Mouse (Mus musculus) megakaryocyte, embryonic 14.5 days (primary cell): ENCODE measurements around the gene Rcn2. TPM values are rescaled to one million over a fixed set of nuclear protein-coding genes. Genes with fewer than 3 reads are reported as not detected.

Experiments used
- H3K27me3 ChIP-seq: replicated peaks from 2 replicates; pipeline ENCODE3; 2012; ENCODE audit warnings: inconsistent platforms
- H3K36me3 ChIP-seq: replicated peaks from 2 replicates; pipeline ENCODE3; 2012; ENCODE audit warnings: low read length, inconsistent platforms, mixed read lengths
- H3K4me1 ChIP-seq: 2 replicates; pipeline ENCODE4 v1.6.1; 2012; ENCODE audit warnings: inconsistent platforms
- H3K4me3 ChIP-seq: replicated peaks from 2 replicates; pipeline ENCODE3; 2012; ENCODE audit warnings: moderate library complexity, mild to moderate bottlenecking, inconsistent platforms
- H3K9me3 ChIP-seq: 2 replicates; pipeline ENCODE4 v1.6.1; 2012; ENCODE audit warnings: inconsistent platforms
- FLI1 ChIP-seq: IDR thresholded peaks from 2 replicates; pipeline ENCODE4 v1.6.1; 2012; ENCODE audit warnings: low read length, inconsistent platforms, mixed read lengths
- GATA1 ChIP-seq: IDR thresholded peaks from 3 replicates; pipeline ENCODE4 v1.6.1; 2012; ENCODE audit warnings: mixed read lengths, low read length, inconsistent platforms, borderline replicate concordance
- polyA plus RNA-seq: library from polyadenylated mRNA; stranded (reverse); fragments of >175 nt; gene quantifications from 2 replicates; pipeline ENCODE4 v1.2.3, GENCODE M21; 2012; ENCODE audit warnings: low replicate concordance; ENCODE audit not compliant: insufficient read depth

Gene Rcn2
- polyA plus RNA-seq, 1 experiment = 18.5 TPM

GRCm38 (mm10) chr9:56090546-56091225 lies 49.0 kb downstream of the Rcn2 start:
- H3K27me3 ChIP-seq = peaks cover 14% of the 10 kb centered on the region
- peaks cover 70% of the 10 kb centered on the region for H3K4me1 ChIP-seq

DNA sequence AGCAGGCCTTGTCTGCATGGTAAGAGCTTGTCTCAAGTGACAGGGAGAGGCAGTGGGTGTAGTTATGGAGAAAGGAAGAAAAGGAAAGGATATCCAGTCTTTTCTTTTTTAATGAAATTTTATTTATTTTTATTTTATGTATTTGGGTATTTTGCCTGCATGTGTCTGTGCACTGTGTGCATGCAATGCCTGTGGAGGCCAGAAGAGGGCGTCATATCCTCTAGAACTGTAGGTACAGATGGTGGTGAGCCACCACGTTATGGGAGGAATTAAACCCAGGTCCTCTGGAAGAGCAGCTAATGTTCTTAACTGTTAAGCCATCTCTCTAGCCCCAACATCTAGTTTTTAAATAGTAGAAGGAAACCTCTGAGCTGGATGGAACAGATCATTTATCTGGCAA lies 50.5 kb downstream of the Rcn2 start:
- H3K9me3 ChIP-seq = no peaks in the 10 kb centered on the region
- peak overlapping the region; percentile 93 for H3K4me3 ChIP-seq

More at GRCm38 (mm10) chr9:56090546-56091225, 49.0 kb downstream of the Rcn2 start:
- Histone ChIP-seq H3K4me3 (peak overlapping the region; percentile 93), H3K9me3 (no peaks in the 10 kb centered on the region), H3K36me3 (peaks cover 8% of the 10 kb centered on the region)
- TF ChIP-seq FLI1 = no peak
- no peak for TF ChIP-seq GATA1

DNA sequence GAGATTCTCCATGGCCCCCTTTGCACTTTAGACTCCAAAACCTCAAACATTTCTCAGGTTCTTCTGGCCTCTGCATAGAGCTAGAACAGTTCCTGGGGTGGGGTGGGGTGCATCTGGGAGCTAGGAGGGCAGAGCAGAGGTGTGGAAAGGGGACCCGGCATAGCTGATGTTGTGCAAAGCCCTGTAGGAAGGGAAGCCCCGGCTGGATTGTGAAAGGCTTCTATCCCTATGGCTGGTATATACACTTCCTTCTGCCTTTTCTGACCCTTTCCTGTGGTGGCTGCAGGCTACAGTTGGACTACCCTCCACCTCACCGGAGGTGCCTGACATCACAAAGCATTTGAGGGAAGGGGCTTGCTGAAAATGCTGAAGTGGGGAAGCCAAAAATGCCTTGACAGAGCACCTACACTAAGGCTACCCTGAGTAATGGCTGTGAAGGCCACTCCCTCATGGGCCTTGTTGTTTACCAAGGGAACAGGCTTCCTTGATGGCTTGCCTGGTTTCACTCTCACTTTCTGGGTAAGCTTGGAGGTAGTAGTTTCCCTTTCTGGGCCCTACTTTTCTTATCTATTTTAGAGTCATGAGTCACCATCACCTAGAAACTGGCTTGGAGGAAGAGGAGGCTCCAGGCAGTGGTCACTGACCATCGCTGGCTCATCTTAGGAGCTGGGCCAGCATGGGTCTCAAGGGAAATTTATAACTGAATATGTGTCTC lies 56.1 kb downstream of the Rcn2 start:
- H3K36me3 ChIP-seq = peaks cover 25% of the 10 kb centered on the region
- TF ChIP-seq GATA1 (no peak), FLI1 (no peak)
- H3K27me3 ChIP-seq = no peaks in the 10 kb centered on the region
- no peaks in the 10 kb centered on the region for H3K9me3 ChIP-seq
- peaks cover 95% of the 10 kb centered on the region for H3K4me1 ChIP-seq
- H3K4me3 ChIP-seq = peak overlapping the region; percentile 83

More for the DNA sequence above, 50.5 kb downstream of the Rcn2 start:
- H3K36me3 ChIP-seq = peaks cover 17% of the 10 kb centered on the region
- peaks cover 8% of the 10 kb centered on the region for H3K27me3 ChIP-seq
- H3K4me1 ChIP-seq = peaks cover 83% of the 10 kb centered on the region
- TF ChIP-seq FLI1 = no peak
- no peak for TF ChIP-seq GATA1

DNA sequence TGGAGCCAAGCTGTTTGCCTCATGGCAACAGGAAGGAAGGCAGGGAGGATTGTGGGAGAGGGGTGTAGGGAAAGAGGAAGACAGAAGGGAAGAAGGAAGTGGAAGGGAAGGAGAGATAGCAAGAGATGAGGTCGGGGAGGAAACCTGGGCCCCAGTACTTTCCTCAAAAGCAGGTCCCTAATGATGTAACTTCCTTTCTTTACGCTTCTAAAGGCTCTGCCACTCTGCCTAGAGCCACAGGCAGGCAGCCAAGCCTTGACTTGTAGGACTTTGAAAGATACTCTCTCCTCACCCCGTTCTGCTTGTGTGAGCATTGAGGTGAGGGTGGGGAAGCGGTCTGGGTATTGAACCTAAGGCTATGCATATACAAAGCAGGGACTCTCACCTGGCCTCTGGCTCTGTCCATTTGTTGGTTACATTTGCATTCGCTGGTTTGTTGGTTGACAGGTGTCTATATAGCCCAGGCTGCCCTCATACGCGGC lies 58.4 kb downstream of the Rcn2 start:
- TF ChIP-seq GATA1 (no peak), FLI1 (no peak)
- Histone ChIP-seq H3K36me3 (peaks cover 36% of the 10 kb centered on the region), H3K4me3 (peak overlapping the region; percentile 40), H3K27me3 (no peaks in the 10 kb centered on the region), H3K9me3 (no peaks in the 10 kb centered on the region), H3K4me1 (peaks cover 95% of the 10 kb centered on the region)

DNA sequence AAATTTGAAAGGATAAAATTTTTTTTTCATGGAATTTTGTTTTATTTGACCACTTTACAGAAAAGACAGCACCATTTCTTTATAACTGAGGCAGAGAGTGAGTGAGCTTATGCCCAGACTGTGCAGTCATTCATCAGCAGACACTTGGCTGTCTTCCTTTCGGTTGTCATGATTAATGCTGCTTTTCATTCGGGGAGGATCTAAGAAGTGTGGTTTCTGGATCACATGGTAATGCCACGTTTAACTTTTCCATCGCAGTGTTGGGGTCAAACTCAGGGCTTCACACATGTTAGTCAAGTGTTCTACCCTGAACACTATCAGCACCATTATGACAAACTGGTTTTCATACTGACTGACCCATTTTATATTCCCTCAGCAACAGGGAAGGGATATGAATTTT lies 59.4 kb downstream of the Rcn2 start:
- TF ChIP-seq FLI1 (no peak), GATA1 (no peak)

DNA sequence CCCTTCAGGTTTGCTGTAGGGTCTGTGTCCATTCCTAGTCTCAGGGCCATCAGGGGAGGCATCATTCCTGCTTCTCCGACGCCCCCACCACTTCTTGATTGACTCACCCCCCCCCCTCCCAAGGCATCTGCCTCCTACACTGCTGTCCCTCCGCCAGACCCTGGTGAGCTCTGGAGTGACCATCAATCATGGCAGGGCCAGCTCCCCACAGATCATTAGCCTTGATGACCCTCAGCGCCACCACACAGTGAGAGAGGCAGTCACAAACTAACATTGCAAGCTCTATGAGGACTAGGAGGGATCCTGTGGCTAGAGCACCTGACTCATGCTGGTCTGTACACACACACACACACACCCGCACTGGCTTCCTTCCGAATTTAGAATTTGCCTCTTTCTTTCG lies 63.3 kb downstream of the Rcn2 start:
- Histone ChIP-seq H3K36me3 (peaks cover 27% of the 10 kb centered on the region), H3K27me3 (no peaks in the 10 kb centered on the region), H3K4me3 (peak overlapping the region; percentile 70), H3K4me1 (peaks cover 100% of the 10 kb centered on the region), H3K9me3 (no peaks in the 10 kb centered on the region)
- TF ChIP-seq FLI1 (no peak), GATA1 (no peak)

More for the DNA sequence above, 59.4 kb downstream of the Rcn2 start:
- H3K4me1 ChIP-seq = peaks cover 97% of the 10 kb centered on the region
- peak overlapping the region; percentile 47 for H3K4me3 ChIP-seq
- H3K27me3 ChIP-seq = no peaks in the 10 kb centered on the region
- H3K36me3 ChIP-seq = peaks cover 30% of the 10 kb centered on the region
- no peaks in the 10 kb centered on the region for H3K9me3 ChIP-seq

- Histone ChIP-seq H3K27me3 (no peaks in the 10 kb centered on the region), H3K4me1 (peaks cover 98% of the 10 kb centered on the region), H3K9me3 (no peaks in the 10 kb centered on the region), H3K36me3 (peaks cover 30% of the 10 kb centered on the region), H3K4me3 (no peak overlapping the region)
- no peak for TF ChIP-seq FLI1
- no peak for TF ChIP-seq GATA1
Observed at GRCm38 (mm10) chr9:56106274-56107072, 64.8 kb downstream of the Rcn2 start.

- H3K36me3 ChIP-seq = peaks cover 28% of the 10 kb centered on the region
- peaks cover 98% of the 10 kb centered on the region for H3K4me1 ChIP-seq
- peak overlapping the region; percentile 64 for H3K4me3 ChIP-seq
- no peak for TF ChIP-seq GATA1
- no peak for TF ChIP-seq FLI1
- no peaks in the 10 kb centered on the region for H3K27me3 ChIP-seq
- H3K9me3 ChIP-seq = no peaks in the 10 kb centered on the region
Observed at GRCm38 (mm10) chr9:56107527-56107926, 65.9 kb downstream of the Rcn2 start.

- Histone ChIP-seq H3K9me3 (no peaks in the 10 kb centered on the region), H3K27me3 (no peaks in the 10 kb centered on the region), H3K4me1 (peaks cover 98% of the 10 kb centered on the region), H3K36me3 (peaks cover 26% of the 10 kb centered on the region), H3K4me3 (peak overlapping the region; percentile 64)
- TF ChIP-seq FLI1 (no peak), GATA1 (no peak)
Observed at GRCm38 (mm10) chr9:56108174-56108573, 66.5 kb downstream of the Rcn2 start.

Other genes with a start within 250 kb of the Rcn2 start
- gene Scaper, start 103.7 kb upstream of the Rcn2 start, polyA plus RNA-seq = 0.02 TPM in 1 of 2 replicates, not detected in the other
- gene 4930563M21Rik, start 31.3 kb upstream of the Rcn2 start, polyA plus RNA-seq = not detected in 2 replicates
- gene Pstpip1, start 48.1 kb downstream of the Rcn2 start, polyA plus RNA-seq = 22.0 and 29.4 TPM in 2 replicates
- gene Tspan3, start 123.6 kb downstream of the Rcn2 start, polyA plus RNA-seq = 2.3 and 6.0 TPM in 2 replicates